Mouse (Mus musculus) layer of hippocampus, adult 18-20 months (tissue): ENCODE data around the gene Otx1. TPM values are rescaled to one million over a fixed set of nuclear protein-coding genes. Genes with fewer than 3 reads are reported as not detected.

Experiments used
- DNase-seq, 2 experiments: peaks; one replicate each; pipeline ENCODE4 v3.0.0; 2022; ENCODE audit warnings: low spot score in 2 of 2
- long read RNA-seq: library from polyadenylated mRNA; stranded (forward); transcript quantifications from one replicate; pipeline ENCODE4 v2.0.0, GENCODE M21; 2021
- total RNA-seq, 2 experiments: library from RNA; stranded (reverse); gene quantifications; 2 replicates each; pipeline ENCODE4 v1.2.3; 2021

Gene Otx1
- 1 to 10 TPM; 3.2 to 4.6 TPM for total RNA-seq
- long read RNA-seq, partial matches to known transcripts: 1 of 3 reads
- long read RNA-seq, other reads (novel, unspliced or antisense): 1 of 3 reads

GRCm38 (mm10) chr11:22002783-22003340, at the start of gene Otx1:
Gene Otx1 (minus strand): TSS chr11:22002897.
- no peak for DNase-seq

- DNase-seq: no peak
These were observed 48.2 kb upstream of the Otx1 start for GRCm38 (mm10) chr11:22050864-22051263.

GRCm38 (mm10) chr11:22039854-22040426, 37.2 kb upstream of the Otx1 start:
- DNase-seq: no peak

GRCm38 (mm10) chr11:22034564-22035105, 31.9 kb upstream of the Otx1 start:
- no peak for DNase-seq

- no peak for DNase-seq
These were observed 30.9 kb upstream of the Otx1 start for GRCm38 (mm10) chr11:22033582-22033981.

GRCm38 (mm10) chr11:22020602-22021001, 17.9 kb upstream of the Otx1 start:
- DNase-seq: no peak

GRCm38 (mm10) chr11:22017444-22017843, 14.7 kb upstream of the Otx1 start:
- no peak for DNase-seq

GRCm38 (mm10) chr11:22016341-22016740, 13.6 kb upstream of the Otx1 start:
- DNase-seq: no peak

GRCm38 (mm10) chr11:22008817-22009216, 6.1 kb upstream of the Otx1 start:
- no peak for DNase-seq

GRCm38 (mm10) chr11:22008129-22008596, 5.5 kb upstream of the Otx1 start:
- DNase-seq: no peak

GRCm38 (mm10) chr11:22007781-22008110, 5.0 kb upstream of the Otx1 start:
- no peak for DNase-seq

GRCm38 (mm10) chr11:22007088-22007780, 4.5 kb upstream of the Otx1 start:
- DNase-seq: no peak

GRCm38 (mm10) chr11:22006471-22007087, 3.9 kb upstream of the Otx1 start:
- DNase-seq: no peak

GRCm38 (mm10) chr11:22005281-22005870, 2.7 kb upstream of the Otx1 start:
- no peak for DNase-seq

GRCm38 (mm10) chr11:22004331-22004841, 1.7 kb upstream of the Otx1 start:
- DNase-seq: no peak

GRCm38 (mm10) chr11:22003341-22003981, 764 bp upstream of the Otx1 start:
- no peak for DNase-seq

- DNase-seq: no peak
These were observed 475 bp downstream of the Otx1 start for GRCm38 (mm10) chr11:22002062-22002782.

- DNase-seq: no peak
These were observed 1.2 kb downstream of the Otx1 start for GRCm38 (mm10) chr11:22001321-22002061.

- DNase-seq: no peak
These were observed 2.2 kb downstream of the Otx1 start for GRCm38 (mm10) chr11:22000316-22001076.
